Mouse (Mus musculus) heart, postnatal 25 days (tissue): ENCODE measurements around the gene Crocc2. TPM values are rescaled to one million over a fixed set of nuclear protein-coding genes. Genes with fewer than 3 reads are reported as not detected.
"Not testable (repeated sequence)": the region's sequence is repeated elsewhere in the genome, so short reads cannot be mapped to it uniquely, and the experiment has no call there.

Experiments
- DNase-seq: peaks from one replicate; pipeline ENCODE4 v3.0.0; 2022; ENCODE audit warnings: low spot score
- intact Hi-C: fragments of 180-260 bp; cut with DNase I; formaldehyde crosslinking; loops from one replicate; pipeline ENCODE4 v1.15.1; 2025
- total RNA-seq, 2 experiments: library from RNA; stranded (reverse); gene quantifications; 2 replicates each; pipeline ENCODE4 v1.2.3; 2021

Crocc2 gene
- total RNA-seq, 2 experiments from 2014 or later = 0.10 to 0.11 TPM

- no peak for DNase-seq
- intact Hi-C loops = no loop called here
Measured at GRCm38 (mm10) chr1:93160501-93161133, 7.9 kb upstream of the Crocc2 start, which contains the start of gene 2310007B03Rik. TSS of gene 2310007B03Rik (minus strand) at chr1:93160948.

GRCm38 (mm10) chr1:93161350-93161749, 7.2 kb upstream of the Crocc2 start:
- no peak for DNase-seq
- intact Hi-C loops = no loop called here

DNA sequence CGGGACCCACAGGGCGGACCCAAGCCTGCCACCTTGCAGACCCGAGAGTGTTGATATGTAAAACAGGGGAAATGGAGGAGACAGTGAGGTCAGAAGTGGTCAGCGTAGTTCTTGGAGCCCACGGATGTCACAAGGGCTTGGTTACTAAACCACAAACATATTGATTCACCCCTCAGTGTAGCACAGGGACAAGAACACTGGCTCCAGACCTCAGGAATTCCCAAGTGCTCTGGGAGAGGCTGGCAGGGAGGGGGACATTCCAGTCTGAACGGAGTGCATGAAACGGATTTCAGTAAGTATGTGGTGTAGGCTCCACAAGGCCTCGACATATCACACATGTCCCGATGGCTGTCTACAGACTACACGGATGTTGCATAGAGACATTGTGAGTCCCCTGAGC, 6.6 kb upstream of the Crocc2 start:
- DNase-seq = no peak
- intact Hi-C loops = no loop called here

- no peak for DNase-seq
- intact Hi-C loops = no loop called here
Measured at GRCm38 (mm10) chr1:93162588-93162987, 5.9 kb upstream of the Crocc2 start.

- intact Hi-C loops = no loop called here
- no peak for DNase-seq
Measured at GRCm38 (mm10) chr1:93165447-93165846, 3.1 kb upstream of the Crocc2 start.

DNA sequence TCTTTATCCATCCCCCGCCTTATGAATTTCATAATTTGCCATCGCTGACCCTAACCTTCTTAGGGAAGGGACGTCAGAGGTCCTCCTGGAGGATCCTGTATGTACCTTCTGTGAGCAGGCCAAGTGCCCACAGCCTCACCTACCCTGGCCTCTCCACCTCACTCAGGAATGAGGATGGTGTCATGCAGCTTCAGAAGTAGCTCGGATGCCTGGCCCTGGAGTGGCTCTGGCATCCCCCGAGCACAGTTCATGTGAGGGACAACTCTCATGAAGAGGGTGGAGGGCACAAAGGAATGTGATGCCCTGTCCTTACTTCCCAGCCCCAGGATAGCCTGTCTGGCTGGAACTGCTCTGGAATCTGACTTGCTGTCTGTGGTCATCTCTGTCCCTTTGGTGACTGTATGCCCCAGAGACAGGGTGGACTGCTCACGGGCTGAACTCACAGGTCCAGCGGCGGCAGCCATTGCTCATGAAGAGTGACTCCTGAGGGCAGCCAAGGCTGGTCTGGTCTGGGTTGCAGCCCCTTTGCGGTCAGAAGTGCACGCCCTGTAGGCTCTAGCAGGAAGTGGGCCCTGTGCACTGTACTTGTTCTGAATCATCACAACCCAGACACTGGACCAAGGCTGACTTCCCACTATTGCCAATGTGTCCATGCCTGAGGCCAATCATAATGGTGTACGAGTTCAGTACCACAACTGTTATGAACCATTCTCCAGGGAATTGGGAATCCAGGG, 2.0 kb upstream of the Crocc2 start:
- intact Hi-C loops = no loop called here
- DNase-seq = no peak

- no peak for DNase-seq
- intact Hi-C loops = loop anchor here (10.0 kb wide), 1 partner anchor 131 kb away; the partner anchor contains the start of gene Mterf4
Measured at GRCm38 (mm10) chr1:93173665-93174064, 5.1 kb downstream of the Crocc2 start.

- DNase-seq = peak; percentile 45
- intact Hi-C loops = loop anchor here (10.0 kb wide), 1 partner anchor 130 kb away; the partner anchor contains the start of gene Mterf4
Measured at GRCm38 (mm10) chr1:93174399-93174798, 5.9 kb downstream of the Crocc2 start.

DNA sequence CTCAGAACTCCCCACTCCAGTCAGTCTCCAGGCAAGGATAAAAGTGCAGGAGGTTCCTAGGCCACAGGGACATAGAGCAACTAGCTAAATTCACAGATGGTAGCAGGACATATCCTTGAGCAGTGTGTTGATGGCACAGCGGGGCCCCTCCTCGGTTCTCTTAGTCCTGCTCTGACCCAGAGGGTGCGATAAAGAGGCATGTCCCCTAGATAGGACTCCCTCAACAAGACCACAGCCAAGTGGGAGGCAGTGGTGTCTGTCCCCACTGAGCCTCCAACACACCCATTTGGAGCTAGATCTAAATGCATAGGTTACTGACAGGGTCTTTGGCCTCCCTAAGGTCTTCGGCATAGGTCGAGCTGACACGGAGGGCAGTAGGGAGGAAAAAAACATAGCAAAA, 7.3 kb downstream of the Crocc2 start:
- DNase-seq = no peak
- intact Hi-C loops = loop anchor here (5.0 to 10.0 kb wide), 4 partner anchors 96 to 336 kb away; partner anchors contain the start of genes Farp2, Mterf4, Pask and Ppp1r7

DNA sequence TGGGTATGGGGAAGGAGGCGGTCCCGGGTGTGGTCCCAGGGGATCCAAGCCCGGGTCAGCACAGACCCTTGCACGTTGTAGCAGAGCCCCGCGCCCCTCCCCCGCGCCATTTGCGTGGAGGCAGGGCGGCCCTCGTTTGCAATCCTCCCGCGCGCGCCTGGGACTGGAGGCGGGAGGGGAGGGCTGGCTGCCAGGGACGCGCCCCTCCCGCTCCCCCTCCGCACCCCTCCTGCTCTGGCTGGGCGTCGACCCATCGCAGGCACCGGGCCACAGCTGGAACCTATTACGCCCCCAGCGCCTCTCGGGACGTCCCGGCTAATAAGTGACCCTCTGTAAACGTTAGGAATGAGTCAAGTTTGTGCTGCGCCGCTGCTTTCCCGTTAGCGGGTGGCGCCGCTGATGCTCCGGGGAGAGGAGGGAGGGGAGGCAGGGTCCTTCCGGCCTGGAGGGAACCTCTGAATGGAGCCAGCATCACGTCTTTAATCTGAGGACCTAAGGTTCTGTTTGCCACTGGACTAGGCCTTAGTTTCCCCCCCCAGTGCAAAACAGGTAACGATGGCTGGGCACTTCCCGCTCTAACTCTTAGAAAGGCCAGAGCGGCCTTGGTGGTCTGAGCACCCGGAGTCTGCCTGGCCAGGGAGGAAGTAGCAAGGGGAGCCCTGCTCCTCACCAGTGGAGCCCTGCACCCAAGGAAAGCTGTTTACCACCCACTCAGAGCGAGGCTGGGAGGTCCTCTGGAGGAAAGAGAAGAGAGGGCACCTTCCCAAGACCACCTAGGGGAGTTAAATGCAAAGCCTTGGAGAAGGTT, 8.2 kb downstream of the Crocc2 start:
- intact Hi-C loops = loop anchor here (5.0 to 10.0 kb wide), 4 partner anchors 96 to 336 kb away; partner anchors contain the start of genes Farp2, Mterf4, Pask and Ppp1r7

DNA sequence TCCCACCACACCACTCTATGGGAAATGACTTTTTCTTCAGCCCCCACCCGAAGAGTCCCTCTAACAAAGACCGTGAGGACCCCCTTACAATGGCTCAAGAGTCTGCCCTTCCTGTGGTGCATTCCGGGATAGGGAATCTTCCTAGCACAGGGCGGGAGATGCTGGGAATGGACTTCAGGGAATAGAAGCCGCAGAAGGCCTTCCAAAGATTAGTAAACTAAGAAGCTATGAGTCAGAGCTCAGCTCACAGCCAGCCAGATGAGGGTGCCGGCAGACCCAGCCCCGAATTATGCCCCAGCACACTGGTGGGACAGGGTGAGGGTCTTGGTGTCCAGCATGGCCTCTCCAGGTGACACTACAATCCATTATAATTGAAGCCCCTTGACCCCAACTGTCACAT, 13.8 kb downstream of the Crocc2 start:
- intact Hi-C loops = loop anchor here (2.0 kb wide), 1 partner anchor 71 kb away; no protein-coding TSS in a partner anchor
- DNase-seq = no peak

More for the DNA sequence above, 8.2 kb downstream of the Crocc2 start:
- peak; percentile 55 for DNase-seq

DNA sequence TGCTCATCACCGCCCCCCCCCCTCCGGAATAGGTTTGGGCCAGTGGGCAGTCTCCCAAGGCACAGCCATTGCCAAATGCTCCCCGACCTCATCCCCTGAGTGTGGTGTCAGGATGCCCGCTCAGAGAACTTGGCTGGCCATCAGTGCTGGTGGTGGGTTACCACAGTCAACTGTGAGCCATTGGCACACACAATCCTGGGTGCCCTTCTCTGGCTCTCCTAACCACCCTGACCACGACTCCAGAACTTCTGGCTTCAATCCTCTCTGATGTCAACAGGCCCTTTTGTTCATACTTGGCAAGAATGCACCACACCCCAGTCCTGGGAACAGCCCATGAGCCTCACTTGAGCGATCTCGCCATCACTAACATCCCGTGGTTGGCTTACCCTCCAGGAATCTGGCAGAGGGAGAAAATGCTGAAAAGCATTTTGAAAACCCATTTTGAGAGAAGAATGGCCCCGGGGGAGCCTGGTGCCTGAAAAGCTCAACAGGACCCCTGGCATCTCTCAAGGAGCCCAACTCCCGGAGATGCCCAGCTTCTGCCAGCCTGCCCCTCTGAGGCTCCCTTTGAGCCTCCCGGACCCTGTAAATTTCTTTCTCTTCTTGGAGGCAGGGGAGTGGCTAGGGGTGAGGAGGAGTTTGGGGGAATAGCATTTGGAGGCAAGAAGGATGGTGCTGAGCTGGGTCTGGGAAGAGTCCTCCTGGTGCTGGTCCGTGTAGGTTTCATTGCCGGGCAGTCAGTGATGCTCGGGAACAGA, 15.7 kb downstream of the Crocc2 start:
- DNase-seq = no peak
- intact Hi-C loops = no loop called here

DNA sequence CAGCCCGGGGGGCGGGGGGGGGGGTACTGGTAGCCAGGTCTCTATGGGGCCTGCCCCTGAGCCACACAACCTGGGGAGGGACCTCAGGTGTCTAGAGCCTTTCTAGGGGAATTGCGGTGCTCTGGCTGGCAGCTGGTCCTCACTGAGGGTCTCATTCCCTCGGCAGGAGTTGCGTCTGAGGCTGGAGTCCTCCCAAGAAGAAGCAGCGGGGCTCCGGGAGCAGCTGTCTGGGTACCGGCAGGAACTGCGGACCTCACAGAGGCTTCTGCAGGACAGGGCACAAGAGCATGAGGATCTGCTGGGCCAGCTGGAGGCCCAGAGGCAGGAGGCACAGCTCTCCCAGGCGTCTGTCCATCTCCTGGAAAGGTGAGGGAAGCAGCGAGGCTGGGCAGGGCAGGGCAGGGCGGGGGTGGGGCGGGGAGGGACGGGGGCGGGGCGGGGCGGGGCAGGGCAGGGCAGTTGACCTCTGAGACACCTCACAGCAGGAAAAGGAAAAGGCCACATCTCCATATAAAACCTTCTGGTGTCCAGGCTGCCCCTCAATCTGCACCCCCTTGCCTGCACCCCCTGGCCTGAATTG, 22.3 kb downstream of the Crocc2 start:
- DNase-seq = no peak
- intact Hi-C loops = no loop called here

GRCm38 (mm10) chr1:93194961-93195360, 26.4 kb downstream of the Crocc2 start:
- intact Hi-C loops = no loop called here

GRCm38 (mm10) chr1:93197454-93197853, 28.9 kb downstream of the Crocc2 start:
- intact Hi-C loops, DNase-seq: not testable (repeated sequence)

More at GRCm38 (mm10) chr1:93194961-93195360, 26.4 kb downstream of the Crocc2 start:
- no peak for DNase-seq

GRCm38 (mm10) chr1:93197916-93198315, 29.4 kb downstream of the Crocc2 start:
- intact Hi-C loops = no loop called here
- DNase-seq = no peak

- intact Hi-C loops = no loop called here
- no peak for DNase-seq
Measured at GRCm38 (mm10) chr1:93206277-93206970, 37.9 kb downstream of the Crocc2 start.

DNA sequence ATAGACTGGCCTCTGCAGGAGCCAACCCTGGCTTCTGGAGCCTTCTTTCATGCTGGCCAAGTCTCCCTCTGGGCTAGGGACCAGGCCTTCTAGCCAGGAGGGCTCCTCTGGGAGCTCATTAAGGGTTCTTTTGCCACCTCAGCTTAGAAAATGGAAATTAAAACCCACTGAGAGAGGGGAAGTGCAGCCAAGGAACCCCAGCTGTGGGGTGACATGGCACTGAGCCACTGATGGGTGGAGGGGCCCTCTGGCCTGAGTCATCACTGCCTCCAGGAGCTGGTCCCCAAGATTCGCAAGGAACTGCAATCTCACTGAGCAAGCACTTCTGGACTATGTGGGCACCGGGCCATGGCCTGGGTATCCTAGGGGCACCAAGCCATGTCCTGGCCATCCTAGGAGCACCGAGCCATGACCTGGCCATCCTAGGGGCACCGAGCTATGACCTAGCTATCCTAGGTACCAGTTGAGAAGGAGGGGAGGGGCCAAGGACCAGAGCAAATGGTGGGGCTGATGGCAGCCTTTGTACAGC, 39.1 kb downstream of the Crocc2 start:
- intact Hi-C loops = no loop called here
- DNase-seq = no peak
